Mouse (Mus musculus): ENCODE data around the gene Taf6l. TPM values are rescaled to one million over a fixed set of nuclear protein-coding genes. Genes with fewer than 3 reads are reported as not detected.

Gene Taf6l
- polyA plus RNA-seq, 1 experiment: 27.6 TPM

DNA sequence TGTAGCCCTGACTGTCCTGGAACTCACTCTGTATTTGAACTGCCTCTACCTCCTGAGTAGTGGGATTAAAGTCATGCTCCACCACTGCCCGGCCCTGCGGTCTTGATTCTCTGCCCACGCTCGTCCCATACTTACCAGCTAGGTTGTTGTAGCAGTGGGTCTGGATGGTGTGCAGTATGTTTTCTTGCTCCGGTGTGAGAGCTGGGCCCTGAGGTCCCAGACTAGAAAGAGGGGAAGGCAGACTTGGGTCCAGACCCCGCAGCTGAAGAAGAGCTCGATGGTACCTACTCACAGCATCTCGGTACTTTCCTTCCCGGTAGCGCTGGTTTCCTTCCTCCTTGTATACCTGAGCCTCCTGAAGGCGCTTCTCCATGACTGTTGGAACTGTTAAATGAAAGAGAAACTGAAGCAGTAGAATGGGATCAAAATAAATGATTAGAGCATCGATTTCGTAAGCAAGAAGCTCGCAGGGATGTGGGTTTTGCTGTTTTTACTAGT, 32.1 kb upstream of the Taf6l start:
- TF ChIP-seq CTCF (IDR thresholded peaks at IDR 0.05; ENCODE audit: borderline replicate concordance, extremely low read depth, insufficient read depth, insufficient read length): no peak
- no peak for TF ChIP-seq POLR2A (IDR thresholded peaks at IDR 0.05; ENCODE audit: borderline replicate concordance, extremely low read depth, insufficient read depth, insufficient read length, poor library complexity, severe bottlenecking)
- no peak for DNase-seq (ENCODE audit: low read depth)

DNA sequence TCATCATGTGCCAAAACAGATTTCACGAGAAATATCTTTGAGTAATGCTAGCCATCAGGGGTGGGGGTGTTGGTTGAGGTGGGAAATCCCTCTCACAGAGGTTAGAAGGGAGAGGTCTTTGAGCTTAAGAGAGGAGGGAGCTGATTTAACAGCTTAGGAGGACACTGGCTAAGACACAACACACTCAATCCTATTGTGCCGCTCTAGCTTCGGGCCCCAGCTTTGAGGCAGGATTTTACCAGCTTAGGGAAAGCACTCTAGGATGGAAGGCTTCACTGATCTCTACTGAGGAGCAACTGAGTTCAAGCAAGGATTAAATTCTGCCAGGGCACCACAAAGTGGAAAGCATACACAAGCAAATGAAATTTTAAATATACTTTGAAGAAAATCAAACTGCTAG, 30.8 kb upstream of the Taf6l start:
- no peak for DNase-seq (ENCODE audit: low read depth)
- TF ChIP-seq CTCF (IDR thresholded peaks at IDR 0.05; ENCODE audit: borderline replicate concordance, extremely low read depth, insufficient read depth, insufficient read length) (no peak), POLR2A (IDR thresholded peaks at IDR 0.05; ENCODE audit: borderline replicate concordance, extremely low read depth, insufficient read depth, insufficient read length, poor library complexity, severe bottlenecking) (no peak)

DNA sequence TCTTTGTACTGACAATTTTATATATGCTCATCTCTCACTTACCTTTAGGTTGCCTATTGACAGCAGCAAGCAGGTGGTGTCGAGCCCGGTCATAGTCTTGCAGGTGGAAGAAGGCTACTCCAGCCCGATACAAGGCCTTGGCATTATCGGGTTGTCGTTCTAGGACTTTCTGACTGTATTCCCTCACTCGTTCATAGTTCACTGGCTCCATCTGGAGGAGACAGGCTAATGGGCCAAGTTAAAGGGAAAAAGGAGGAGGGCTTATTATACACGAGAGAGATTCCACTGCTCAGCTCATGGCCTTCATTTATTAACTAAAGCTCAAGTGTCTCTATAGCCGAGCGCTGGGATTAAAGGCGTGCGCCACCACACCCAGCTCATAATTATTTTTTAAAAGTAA, 29.6 kb upstream of the Taf6l start:
- TF ChIP-seq CTCF (IDR thresholded peaks at IDR 0.05; ENCODE audit: borderline replicate concordance, extremely low read depth, insufficient read depth, insufficient read length) (no peak), POLR2A (IDR thresholded peaks at IDR 0.05; ENCODE audit: borderline replicate concordance, extremely low read depth, insufficient read depth, insufficient read length, poor library complexity, severe bottlenecking) (no peak)
- DNase-seq (ENCODE audit: low read depth): peak; percentile 33

DNA sequence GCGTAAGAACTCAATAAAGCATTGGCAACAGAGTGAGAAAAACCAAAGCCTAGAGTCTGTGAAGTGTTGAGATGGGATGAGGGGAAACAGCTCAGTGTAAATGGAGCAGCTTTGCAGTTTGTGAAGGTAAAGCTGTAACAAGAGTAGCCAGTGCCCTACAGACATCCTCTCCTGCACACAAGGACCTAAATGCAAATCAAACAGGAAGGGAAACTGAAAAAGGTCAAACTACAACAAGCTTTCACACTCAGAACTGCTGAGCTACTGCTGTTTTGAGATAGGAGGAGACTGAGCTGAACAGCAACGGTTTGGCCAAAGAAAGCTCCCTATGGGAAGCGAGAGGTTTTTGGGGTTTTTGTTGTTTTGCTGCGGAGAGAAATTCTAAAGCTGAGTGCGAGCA, 20.6 kb upstream of the Taf6l start:
- no peak for DNase-seq (ENCODE audit: low read depth)
- no peak for TF ChIP-seq POLR2A (IDR thresholded peaks at IDR 0.05; ENCODE audit: borderline replicate concordance, extremely low read depth, insufficient read depth, insufficient read length, poor library complexity, severe bottlenecking)
- TF ChIP-seq CTCF (IDR thresholded peaks at IDR 0.05; ENCODE audit: borderline replicate concordance, extremely low read depth, insufficient read depth, insufficient read length): no peak

DNA sequence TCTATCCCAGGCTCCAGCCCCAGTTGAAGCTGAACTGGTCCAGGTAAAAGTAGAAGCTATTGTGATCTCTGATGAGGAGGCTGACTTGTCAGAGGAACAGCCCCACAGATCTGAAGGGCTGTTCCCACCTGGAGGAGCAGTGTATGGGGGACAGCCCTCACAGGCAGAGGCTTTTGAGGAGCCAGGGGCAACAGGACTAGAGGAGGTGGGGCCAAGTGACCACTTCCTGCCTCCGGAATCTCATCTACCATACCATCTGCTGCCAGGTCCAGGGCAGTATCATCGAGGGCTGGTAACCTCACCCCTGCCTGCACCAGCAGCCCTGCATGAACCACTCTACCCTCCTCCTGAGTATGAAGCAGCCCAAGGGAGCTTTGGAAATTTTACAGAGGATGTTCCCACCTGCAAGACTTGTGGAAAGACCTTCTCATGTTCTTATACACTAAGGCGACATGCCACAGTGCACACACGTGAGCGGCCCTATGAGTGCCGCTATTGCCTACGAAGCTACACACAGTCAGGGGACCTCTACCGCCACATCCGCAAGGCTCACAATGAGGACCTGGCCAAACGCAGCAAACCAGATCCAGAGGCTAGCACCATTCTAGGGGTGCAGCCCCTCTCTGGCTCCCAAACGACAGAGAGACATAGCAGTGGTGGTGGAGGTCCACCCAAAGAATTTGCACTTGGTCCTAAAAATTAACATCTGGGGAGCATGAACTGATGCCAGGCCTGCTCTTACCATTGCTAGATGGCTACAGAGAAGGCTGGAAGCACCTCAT, 17.9 kb upstream of the Taf6l start:
- no peak for TF ChIP-seq POLR2A (IDR thresholded peaks at IDR 0.05; ENCODE audit: borderline replicate concordance, extremely low read depth, insufficient read depth, insufficient read length, poor library complexity, severe bottlenecking)
- no peak for TF ChIP-seq CTCF (IDR thresholded peaks at IDR 0.05; ENCODE audit: borderline replicate concordance, extremely low read depth, insufficient read depth, insufficient read length)
- no peak for DNase-seq (ENCODE audit: low read depth)

DNA sequence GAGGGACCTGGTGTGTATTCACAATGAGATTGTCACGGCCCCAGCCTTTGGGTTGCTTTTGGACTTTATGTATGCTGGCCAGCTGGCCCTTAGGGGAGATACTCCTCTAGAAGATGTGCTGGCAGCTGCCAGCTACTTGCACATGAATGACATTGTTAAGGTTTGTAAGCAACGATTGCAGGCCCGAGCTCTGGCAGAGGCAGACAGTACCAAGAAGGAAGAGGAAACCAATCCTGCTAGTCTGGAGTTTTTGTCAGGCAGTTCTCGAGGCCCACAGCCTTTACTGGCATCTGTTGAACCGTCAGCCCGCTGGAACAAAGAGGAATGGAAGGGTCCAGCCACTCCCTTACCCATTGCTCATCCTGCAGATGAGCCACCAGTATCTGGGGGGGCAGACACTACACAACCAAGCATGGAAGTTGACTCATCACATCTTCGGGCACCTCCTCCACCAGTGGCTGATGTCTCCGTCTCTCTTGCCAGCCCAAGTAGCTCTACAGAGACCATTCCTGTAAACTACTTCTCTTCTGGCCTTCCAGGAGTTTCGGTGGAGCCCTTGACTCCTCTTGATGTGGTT, 17.1 kb upstream of the Taf6l start:
- TF ChIP-seq POLR2A (IDR thresholded peaks at IDR 0.05; ENCODE audit: borderline replicate concordance, extremely low read depth, insufficient read depth, insufficient read length, poor library complexity, severe bottlenecking): no peak
- no peak for TF ChIP-seq CTCF (IDR thresholded peaks at IDR 0.05; ENCODE audit: borderline replicate concordance, extremely low read depth, insufficient read depth, insufficient read length)

DNA sequence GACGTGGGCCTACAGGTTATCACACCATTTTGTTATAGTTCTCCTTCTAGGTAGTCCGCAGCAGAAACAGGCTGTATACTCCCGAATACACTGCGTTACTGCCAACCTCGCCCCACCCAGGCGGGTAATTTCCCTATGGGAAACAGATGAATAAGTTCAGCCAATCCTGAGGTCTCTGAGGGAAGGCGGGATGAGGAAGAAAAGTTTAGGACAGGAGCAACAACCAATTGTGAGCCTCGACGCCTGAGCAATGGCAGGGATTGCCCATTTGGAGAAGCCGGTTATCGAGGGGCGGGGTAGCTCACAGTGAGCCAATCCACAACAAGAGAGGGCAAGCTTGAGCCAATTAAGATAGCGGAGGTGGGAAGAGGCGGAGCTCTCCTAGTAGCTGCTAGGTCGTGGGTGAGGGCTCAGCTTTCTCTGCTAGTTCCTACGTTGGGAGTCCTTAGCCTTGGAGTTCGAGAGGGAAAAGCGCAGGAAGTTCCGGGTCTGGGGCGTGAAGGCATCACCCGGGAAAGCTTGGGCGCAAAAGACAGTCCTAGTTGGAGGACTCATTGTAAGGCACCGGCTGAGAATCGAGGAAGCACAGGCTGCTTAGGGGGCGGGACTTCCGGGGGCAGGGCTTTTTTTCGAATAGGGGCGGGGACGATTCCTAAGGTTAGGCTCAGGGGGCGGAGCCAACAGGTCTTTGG, 16.1 kb upstream of the Taf6l start, which contains the start of gene Zbtb3:
Zbtb3 (plus strand) TSS at position 426 of the 692 bp plus-strand sequence.
- peak; percentile 21; the same call in 1 of the 2 replicates for TF ChIP-seq POLR2A (IDR thresholded peaks at IDR 0.05; ENCODE audit: borderline replicate concordance, extremely low read depth, insufficient read depth, insufficient read length, poor library complexity, severe bottlenecking)
- TF ChIP-seq CTCF (IDR thresholded peaks at IDR 0.05; ENCODE audit: borderline replicate concordance, extremely low read depth, insufficient read depth, insufficient read length): no peak
- DNase-seq (ENCODE audit: low read depth): peak; percentile 100

More for the DNA sequence above, 17.1 kb upstream of the Taf6l start:
- no peak for DNase-seq (ENCODE audit: low read depth)

DNA sequence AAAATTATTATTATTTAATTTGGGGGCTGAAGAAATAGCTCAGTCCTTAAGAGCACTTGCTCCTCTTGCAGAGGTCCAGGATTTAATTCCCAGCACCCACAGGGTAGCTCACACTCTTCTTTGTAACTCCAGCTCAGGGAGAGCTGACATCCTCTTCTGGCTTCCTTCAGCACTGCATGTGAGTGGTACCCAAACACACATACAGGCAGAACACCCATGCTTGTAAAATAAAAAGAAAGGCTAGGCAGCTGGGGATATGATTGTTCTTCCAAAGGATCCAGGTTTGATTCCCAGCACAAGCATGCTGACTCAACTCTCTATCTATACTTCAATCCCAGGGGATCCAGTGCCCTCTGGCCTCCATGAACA, 12.7 kb upstream of the Taf6l start:
- TF ChIP-seq CTCF (IDR thresholded peaks at IDR 0.05; ENCODE audit: borderline replicate concordance, extremely low read depth, insufficient read depth, insufficient read length): no peak
- TF ChIP-seq POLR2A (IDR thresholded peaks at IDR 0.05; ENCODE audit: borderline replicate concordance, extremely low read depth, insufficient read depth, insufficient read length, poor library complexity, severe bottlenecking): no peak
- DNase-seq (ENCODE audit: low read depth): no peak

DNA sequence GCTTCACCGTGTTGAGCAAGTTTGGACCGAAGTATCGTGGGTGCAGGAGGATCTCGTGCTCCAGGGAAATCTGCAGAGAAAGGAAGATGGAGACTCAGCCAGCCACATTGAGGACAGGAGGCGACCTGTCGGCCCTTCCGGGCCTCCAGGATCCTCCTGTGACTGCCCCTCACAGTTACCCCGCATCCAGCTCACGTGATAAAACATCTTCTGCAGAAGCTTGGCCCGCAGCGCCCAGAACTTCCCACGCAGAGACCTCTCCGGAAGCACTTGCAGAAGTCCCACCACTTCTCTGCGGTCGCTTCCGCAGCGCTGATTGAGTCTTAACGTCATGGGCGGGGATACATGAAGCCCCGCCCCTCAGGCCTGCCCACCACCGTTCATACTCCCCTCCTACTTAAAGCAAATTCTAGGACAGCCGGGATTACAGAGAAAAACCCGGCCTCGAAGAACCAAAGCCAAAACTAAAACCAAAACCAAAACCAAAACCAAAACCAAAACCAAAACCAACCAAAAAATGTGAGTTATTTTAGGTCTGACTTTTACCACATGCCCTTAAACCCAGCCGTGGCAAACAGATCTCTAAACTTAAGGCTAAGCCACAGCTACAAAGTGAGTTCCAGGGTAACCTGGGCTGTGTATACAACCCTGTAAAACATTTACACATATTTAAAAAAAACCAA, 12.2 kb upstream of the Taf6l start, which contains the start of gene Polr2g:
Polr2g (minus strand) TSS at position 314 of the 683 bp plus-strand sequence.
- DNase-seq (ENCODE audit: low read depth): peak; percentile 97
- TF ChIP-seq CTCF (IDR thresholded peaks at IDR 0.05; ENCODE audit: borderline replicate concordance, extremely low read depth, insufficient read depth, insufficient read length): no peak
- TF ChIP-seq POLR2A (IDR thresholded peaks at IDR 0.05; ENCODE audit: borderline replicate concordance, extremely low read depth, insufficient read depth, insufficient read length, poor library complexity, severe bottlenecking): peak; percentile 30; the same call in 1 of the 2 replicates

DNA sequence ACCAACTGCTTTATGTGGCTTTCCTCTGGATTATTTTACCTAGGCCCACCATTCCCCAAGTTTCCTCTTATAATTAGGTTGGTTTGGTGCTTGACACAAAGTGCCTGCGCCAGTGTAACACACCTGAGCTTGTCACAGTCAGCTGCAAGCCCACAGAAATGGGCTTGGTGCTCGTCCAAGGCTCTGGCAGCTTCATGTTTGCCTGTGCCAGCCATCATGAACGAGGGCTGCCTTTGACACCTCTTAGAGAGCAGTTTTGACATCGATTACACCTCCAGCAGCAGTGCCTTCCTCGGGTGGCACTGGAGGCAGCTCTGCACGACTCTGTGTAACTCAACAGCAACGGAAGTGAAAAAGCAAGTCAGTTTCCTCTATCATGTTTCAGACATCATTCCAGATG, 4.0 kb upstream of the Taf6l start:
- DNase-seq (ENCODE audit: low read depth): no peak
- no peak for TF ChIP-seq POLR2A (IDR thresholded peaks at IDR 0.05; ENCODE audit: borderline replicate concordance, extremely low read depth, insufficient read depth, insufficient read length, poor library complexity, severe bottlenecking)
- no peak for TF ChIP-seq CTCF (IDR thresholded peaks at IDR 0.05; ENCODE audit: borderline replicate concordance, extremely low read depth, insufficient read depth, insufficient read length)

DNA sequence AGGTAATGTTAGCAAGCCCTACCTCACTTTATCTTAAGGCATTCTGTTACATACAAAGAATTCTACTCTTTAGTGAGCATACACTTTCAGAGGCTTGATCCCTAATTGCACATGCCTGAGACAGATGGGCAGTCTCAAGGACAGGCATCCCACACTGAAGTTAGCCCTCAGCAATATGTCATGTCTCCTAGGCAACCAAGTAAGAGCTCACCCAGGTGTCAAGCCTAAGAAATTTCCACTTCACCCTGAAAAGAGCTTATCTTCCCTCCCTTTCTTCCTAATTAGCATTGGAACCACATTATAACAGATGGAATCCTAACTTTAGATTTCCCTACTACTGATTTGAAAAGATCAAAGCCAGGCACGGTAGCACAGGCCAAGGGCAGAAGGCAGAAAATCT, 3.0 kb upstream of the Taf6l start:
- DNase-seq (ENCODE audit: low read depth): no peak
- no peak for TF ChIP-seq CTCF (IDR thresholded peaks at IDR 0.05; ENCODE audit: borderline replicate concordance, extremely low read depth, insufficient read depth, insufficient read length)
- no peak for TF ChIP-seq POLR2A (IDR thresholded peaks at IDR 0.05; ENCODE audit: borderline replicate concordance, extremely low read depth, insufficient read depth, insufficient read length, poor library complexity, severe bottlenecking)

Measured in brain, embryonic 14.5 days (tissue).